In genomic region chr8:120926201-120926600, GRCm38 (mm10) we compare ENCODE assay signal across 28 mouse cellular contexts.
"Had no signal": no experiment of that assay in that cellular context is flagged by ENCODE, and none has a peak within 500 bp of the region (broad histone marks: within the 10 kb centered on the region; RNA-seq: fewer than 3 reads in every experiment).

No protein-coding gene starts in this region.

- H3K4me1 ChIP-seq: embryonic facial prominence, embryonic 13.5 days; embryonic facial prominence, embryonic 15.5 days; forebrain, embryonic 12.5 days; forebrain, embryonic 13.5 days; forebrain, embryonic 15.5 days had no signal

- ATAC-seq: forebrain, embryonic 13.5 days; forebrain, embryonic 14.5 days; forebrain, embryonic 15.5 days; forebrain, embryonic 16.5 days; forebrain, postnatal 0 days had no signal

- H3K9me3 ChIP-seq: embryonic facial prominence, embryonic 10.5 days; embryonic facial prominence, embryonic 12.5 days; embryonic facial prominence, embryonic 13.5 days; embryonic facial prominence, embryonic 15.5 days; forebrain, embryonic 10.5 days; forebrain, embryonic 12.5 days; forebrain, embryonic 13.5 days; forebrain, embryonic 15.5 days had no signal

- H3K27ac ChIP-seq: embryonic facial prominence, embryonic 10.5 days; embryonic facial prominence, embryonic 12.5 days; embryonic facial prominence, embryonic 13.5 days; embryonic facial prominence, embryonic 15.5 days; forebrain, embryonic 10.5 days; forebrain, embryonic 12.5 days; forebrain, embryonic 13.5 days; forebrain, embryonic 15.5 days; gastrocnemius, adult 2 months; heart, adult 2 months had no signal

- DNase-seq: cerebellum, adult 8-10 months; cerebellum, adult 9-10 months; cerebellum, adult 9-11 months; cerebellum, postnatal 10 days; cerebellum, postnatal 14 days; cerebellum, postnatal 25 days; cerebellum, postnatal 36 days; embryo, embryonic 11 days; forebrain, postnatal 0 days; gastrocnemius, adult 2 months; gastrocnemius, postnatal 10 days; gastrocnemius, postnatal 14 days; gastrocnemius, postnatal 25 days; gastrocnemius, postnatal 36 days; heart, adult 11 months; heart, adult 18-20 months; heart, adult 2 months had no signal

- H3K9ac ChIP-seq: embryonic facial prominence, embryonic 12.5 days; embryonic facial prominence, embryonic 13.5 days; embryonic facial prominence, embryonic 15.5 days; forebrain, embryonic 12.5 days; forebrain, embryonic 13.5 days; forebrain, embryonic 15.5 days; forebrain, postnatal 0 days had no signal

- H3K36me3 ChIP-seq: embryonic facial prominence, embryonic 10.5 days; embryonic facial prominence, embryonic 12.5 days; embryonic facial prominence, embryonic 13.5 days; embryonic facial prominence, embryonic 15.5 days; forebrain, embryonic 10.5 days; forebrain, embryonic 12.5 days; forebrain, embryonic 15.5 days had no signal

- H3K4me2 ChIP-seq: embryonic facial prominence, embryonic 12.5 days; embryonic facial prominence, embryonic 13.5 days; embryonic facial prominence, embryonic 15.5 days; forebrain, embryonic 12.5 days; forebrain, embryonic 13.5 days; forebrain, embryonic 15.5 days had no signal

- H3K27me3 ChIP-seq: forebrain, embryonic 15.5 days had no signal

- H3K4me3 ChIP-seq: embryonic facial prominence, embryonic 10.5 days; embryonic facial prominence, embryonic 12.5 days; embryonic facial prominence, embryonic 13.5 days; embryonic facial prominence, embryonic 15.5 days; erythroblast, embryonic 14.5 days; forebrain, embryonic 10.5 days; forebrain, embryonic 12.5 days; forebrain, embryonic 13.5 days; forebrain, embryonic 15.5 days; gastrocnemius, adult 2 months; heart, adult 2 months had no signal
